Mouse (Mus musculus) limb, embryonic 14.5 days (tissue): ENCODE measurements around the gene Sec14l3. TPM values are rescaled to one million over a fixed set of nuclear protein-coding genes. Genes with fewer than 3 reads are reported as not detected.
"Not testable (repeated sequence)": the region's sequence is repeated elsewhere in the genome, so short reads cannot be mapped to it uniquely, and the experiment has no call there.

Experiments
- ATAC-seq: fragments of 200-750 bp; cut with Nextera tagmentation; 2 replicates; pipeline ENCODE4 v1.8.0; 2017; ENCODE audit warnings: low read depth, moderate number of reproducible peaks, moderate TSS enrichment; ENCODE audit not compliant: low FRiP score
- DNase-seq: peaks from one replicate; pipeline ENCODE4 v3.0.0-alpha.2; 2015; ENCODE audit warnings: low spot score
- H3K27ac ChIP-seq: fragments of 300-500 bp; sonication (generic); replicated peaks from 2 replicates; pipeline ENCODE4 v1.5.1; 2014; ENCODE audit warnings: low read depth, mild to moderate bottlenecking, low read length, moderate library complexity, mixed read lengths
- H3K27me3 ChIP-seq: fragments of 300-500 bp; sonication (generic); 2 replicates; pipeline ENCODE4 v1.6.1; 2014; ENCODE audit warnings: low read length, mixed read lengths; ENCODE audit not compliant: control insufficient read depth, insufficient read depth
- H3K36me3 ChIP-seq: fragments of 300-500 bp; sonication (generic); 2 replicates; pipeline ENCODE4 v1.6.1; 2014; ENCODE audit warnings: mild to moderate bottlenecking, low read length, moderate library complexity, mixed read lengths; ENCODE audit not compliant: control insufficient read depth, insufficient read depth
- H3K4me1 ChIP-seq: fragments of 300-500 bp; sonication (generic); 2 replicates; pipeline ENCODE4 v1.6.1; 2014; ENCODE audit warnings: antibody characterized with exemption, low read length, mixed read lengths; ENCODE audit not compliant: control insufficient read depth, insufficient read depth
- H3K4me2 ChIP-seq: fragments of 300-500 bp; sonication (generic); replicated peaks from 2 replicates; pipeline ENCODE4 v1.6.1; 2014; ENCODE audit warnings: low read depth, mild to moderate bottlenecking, low read length, moderate library complexity; ENCODE audit not compliant: severe bottlenecking
- H3K4me3 ChIP-seq: fragments of 300-500 bp; sonication (generic); replicated peaks from 2 replicates; pipeline ENCODE4 v1.5.1; 2014; ENCODE audit warnings: low read length
- H3K9ac ChIP-seq: fragments of 300-500 bp; sonication (generic); 2 replicates; pipeline ENCODE4 v1.6.1; 2014; ENCODE audit warnings: mild to moderate bottlenecking, low read depth, low read length, moderate library complexity; ENCODE audit not compliant: severe bottlenecking
- H3K9me3 ChIP-seq: fragments of 300-500 bp; sonication (generic); 2 replicates; pipeline ENCODE4 v1.6.1; 2016; ENCODE audit warnings: low read length; ENCODE audit not compliant: control insufficient read depth
- POLR2A ChIP-seq: fragments of 200-500 bp; IDR thresholded peaks from 2 replicates; pipeline ENCODE4 v1.8.0; 2012; ENCODE audit warnings: inconsistent platforms, mild to moderate bottlenecking, moderate library complexity, borderline replicate concordance; ENCODE audit not compliant: insufficient read depth, insufficient read length; ENCODE audit errors: extremely low read depth
- WGBS: fragments of 180-500 bp; shearing (Covaris S2); extraction: QIAGEN DNeasy Blood & Tissue Kit; methylation state at CpG from one replicate; pipeline ENCODE4 v1.1.7; 2014; 5-methylcytosine and 5-hydroxymethylcytosine counted together
- polyA plus RNA-seq, 2 experiments: library from polyadenylated mRNA; depleted of rRNA in 1 of 2; stranded (reverse) in 1 of 2; unstranded in 1 of 2; fragments of >200 nt; fragmentation: Nextera tagmentation in 1 of 2; extraction: Ambion mirVana in 1 of 2; gene quantifications; 2 replicates each; pipeline versions ENCODE4 v1.2.1 to v1.2.3; 2012 to 2014

Gene Sec14l3
- polyA plus RNA-seq, 2 experiments = not detected

GRCm38 (mm10) chr11:4103522-4103921, 38.9 kb downstream of the Sec14l3 start:
- TF ChIP-seq POLR2A = no peak
- WGBS = 82% methylated on average over 14 of the region's 14 CpGs
- DNase-seq = no peak
- no peak for ATAC-seq
- H3K27me3 ChIP-seq = no peaks in the 10 kb centered on the region
- H3K9ac ChIP-seq = no peak overlapping the region
- no peak overlapping the region for H3K4me3 ChIP-seq
- peaks cover 11% of the 10 kb centered on the region; the same call in 1 of the 2 replicates for H3K36me3 ChIP-seq
- no peaks in the 10 kb centered on the region for H3K4me1 ChIP-seq
- no peak overlapping the region for H3K27ac ChIP-seq
- no peaks in the 10 kb centered on the region for H3K9me3 ChIP-seq
- H3K4me2 ChIP-seq = no peak overlapping the region

GRCm38 (mm10) chr11:4104989-4105388, 40.3 kb downstream of the Sec14l3 start:
- no peaks in the 10 kb centered on the region for H3K4me1 ChIP-seq
- no peak overlapping the region for H3K4me2 ChIP-seq
- no peak overlapping the region for H3K9ac ChIP-seq
- no peak overlapping the region for H3K4me3 ChIP-seq
- ATAC-seq (no peak), DNase-seq (no peak)
- H3K9me3 ChIP-seq = no peaks in the 10 kb centered on the region
- TF ChIP-seq POLR2A = no peak
- H3K36me3 ChIP-seq = peaks cover 19% of the 10 kb centered on the region
- WGBS = 81% methylated on average over 5 of the region's 5 CpGs
- no peaks in the 10 kb centered on the region for H3K27me3 ChIP-seq
- H3K27ac ChIP-seq = no peak overlapping the region

- ATAC-seq (no peak), DNase-seq (no peak)
- 26% methylated on average over 6 of the region's 6 CpGs for WGBS
- Histone ChIP-seq H3K27me3 (no peaks in the 10 kb centered on the region), H3K4me3 (no peak overlapping the region), H3K4me1 (no peaks in the 10 kb centered on the region), H3K9ac (no peak overlapping the region), H3K27ac (no peak overlapping the region), H3K36me3 (peaks cover 20% of the 10 kb centered on the region), H3K9me3 (no peaks in the 10 kb centered on the region), H3K4me2 (no peak overlapping the region)
- TF ChIP-seq POLR2A = no peak
These were observed 40.8 kb downstream of the Sec14l3 start for GRCm38 (mm10) chr11:4105444-4105843.

GRCm38 (mm10) chr11:4107901-4108300, 43.3 kb downstream of the Sec14l3 start:
- not testable (repeated sequence) for H3K9ac ChIP-seq, H3K27ac ChIP-seq, H3K4me1 ChIP-seq, H3K4me2 ChIP-seq, H3K27me3 ChIP-seq, H3K4me3 ChIP-seq, H3K9me3 ChIP-seq, DNase-seq, ATAC-seq
- peaks cover 23% of the 10 kb centered on the region for H3K36me3 ChIP-seq
- 87% methylated on average over 6 of the region's 6 CpGs for WGBS

- Histone ChIP-seq H3K27ac (no peak overlapping the region), H3K4me3 (no peak overlapping the region)
- 65% methylated on average over 7 of the region's 7 CpGs for WGBS
These were observed 44.0 kb downstream of the Sec14l3 start for GRCm38 (mm10) chr11:4108691-4109090.

GRCm38 (mm10) chr11:4112033-4112432, 47.4 kb downstream of the Sec14l3 start:
- Histone ChIP-seq H3K27ac (no peak overlapping the region), H3K9ac (no peak overlapping the region), H3K27me3 (no peaks in the 10 kb centered on the region), H3K4me2 (no peak overlapping the region), H3K9me3 (no peaks in the 10 kb centered on the region), H3K4me3 (no peak overlapping the region), H3K36me3 (peaks cover 20% of the 10 kb centered on the region), H3K4me1 (no peaks in the 10 kb centered on the region)
- no peak for DNase-seq
- WGBS = 90% methylated on average over 4 of the region's 4 CpGs
- TF ChIP-seq POLR2A = no peak
- no peak for ATAC-seq

More at GRCm38 (mm10) chr11:4108691-4109090, 44.0 kb downstream of the Sec14l3 start:
- H3K9ac ChIP-seq = no peak overlapping the region
- no peaks in the 10 kb centered on the region for H3K4me1 ChIP-seq
- peaks cover 20% of the 10 kb centered on the region for H3K36me3 ChIP-seq
- H3K27me3 ChIP-seq = no peaks in the 10 kb centered on the region
- no peaks in the 10 kb centered on the region for H3K9me3 ChIP-seq
- no peak for DNase-seq
- no peak for TF ChIP-seq POLR2A
- no peak overlapping the region for H3K4me2 ChIP-seq
- no peak for ATAC-seq
